Mouse (Mus musculus) R1 (cell line): ENCODE measurements at regions not wholly inside any gene's neighbourhood (a gene's known extent, or its start where the extent isn't known, plus 50 kb on each side); places are given as distances from the start of the nearest gene placed in this dataset.
A peak's percentile ranks its signal among the peaks of the same experiment; 100 is the strongest.
"Not testable (repeated sequence)": the region's sequence is repeated elsewhere in the genome, so short reads cannot be mapped to it uniquely, and the experiment has no call there.

Experiments
- DNase-seq: peaks from one replicate; pipeline ENCODE4 v3.0.0-alpha.2; 2018; ENCODE audit warnings: low read depth, low spot score

DNA sequence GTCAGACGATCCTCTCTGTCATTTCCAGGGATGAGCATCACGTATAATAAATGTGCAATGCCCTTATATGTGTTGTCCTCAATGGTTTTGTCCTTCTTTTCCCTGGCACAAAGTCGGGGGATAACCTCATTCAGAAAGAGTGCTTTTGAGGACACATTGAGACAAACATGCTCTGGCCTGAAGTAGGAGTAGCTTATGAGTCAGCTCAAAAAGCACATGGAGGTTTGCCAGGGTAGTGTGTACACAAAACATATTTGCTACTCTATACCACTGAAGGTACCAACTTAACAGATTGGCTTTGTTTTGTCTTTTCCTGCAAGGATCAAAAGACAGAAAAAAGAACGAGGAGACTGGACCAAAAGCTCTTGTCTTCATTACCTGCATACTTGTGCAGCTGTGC, 682.1 kb upstream of the Grid2 start:
- no peak for DNase-seq

DNA sequence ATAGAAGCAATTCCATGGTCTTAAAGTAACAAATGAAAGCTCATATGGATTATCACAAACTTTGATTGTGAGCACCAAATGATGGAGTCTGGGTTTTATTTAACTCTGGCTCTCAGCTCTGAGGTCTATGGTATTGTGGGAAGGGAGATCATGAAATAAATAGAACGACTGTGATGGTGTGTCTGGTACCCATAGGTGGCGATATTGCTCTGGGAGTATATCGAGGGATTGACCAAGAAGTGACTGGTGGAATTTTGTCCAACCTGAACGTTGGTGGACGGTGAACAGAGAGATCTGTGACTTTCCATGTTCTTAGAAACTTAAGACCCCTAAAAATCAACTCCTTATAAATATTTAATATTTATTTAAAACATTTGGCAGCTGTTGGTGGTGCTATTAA, 679.5 kb upstream of the Grid2 start:
- DNase-seq = peak; percentile 62

DNA sequence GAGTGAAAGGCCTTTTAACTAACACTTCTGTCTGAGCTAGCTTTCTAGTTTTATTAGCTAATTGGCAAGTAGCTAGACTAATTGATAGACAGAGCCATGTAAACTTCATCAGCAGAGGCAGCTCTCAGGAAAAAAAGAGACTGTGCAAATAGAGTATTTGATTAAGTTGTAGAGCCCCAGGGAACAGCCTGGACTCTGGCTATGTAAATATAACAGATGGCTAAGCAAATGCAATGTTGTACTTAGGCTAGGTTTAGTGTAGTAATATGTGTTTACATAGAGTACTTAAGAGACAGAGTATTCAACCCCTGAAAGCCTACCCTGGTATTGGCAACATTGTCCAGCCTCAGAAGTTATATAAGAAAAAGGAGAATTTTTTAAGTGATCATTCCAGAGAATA, 635.1 kb upstream of the Grid2 start:
- DNase-seq = no peak

DNA sequence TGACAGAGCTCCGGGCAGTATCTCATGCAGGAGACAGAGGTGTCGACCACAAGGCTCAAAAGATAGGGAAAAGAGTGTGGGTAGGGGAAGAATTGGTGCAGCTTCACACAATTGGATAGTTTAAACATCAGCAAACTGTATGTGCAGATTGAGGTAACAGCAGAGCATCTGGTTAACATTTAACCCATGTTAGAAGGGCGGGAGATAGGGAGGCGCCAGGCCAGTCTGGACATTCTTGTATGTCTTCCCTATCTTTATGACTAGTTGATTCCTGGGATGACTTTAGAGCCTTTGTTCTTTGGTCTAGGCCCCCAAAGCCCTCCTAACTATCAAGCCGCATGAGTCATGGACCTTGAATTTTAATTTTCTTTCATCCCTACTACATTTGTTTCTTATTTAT, 587.6 kb upstream of the Grid2 start:
- DNase-seq = not testable (repeated sequence)

DNA sequence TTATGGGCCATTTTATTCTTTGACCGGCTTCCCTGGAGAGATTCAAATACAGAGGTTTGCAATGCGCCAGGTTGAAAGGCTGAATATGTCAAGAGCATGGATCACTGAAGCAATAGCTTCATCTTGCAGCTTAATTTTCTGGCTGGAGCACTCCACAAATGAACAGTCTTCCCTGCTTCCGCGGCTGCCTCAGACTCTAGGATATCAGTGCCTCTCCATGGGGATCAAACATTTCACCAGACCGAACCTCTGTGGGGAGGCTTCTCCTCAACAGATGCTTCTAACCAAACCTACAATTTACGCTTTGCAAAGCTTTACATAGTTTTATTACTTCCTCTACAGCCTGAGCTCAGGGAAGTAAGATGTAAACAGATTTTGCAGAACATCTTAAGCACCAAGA, 537.3 kb upstream of the Grid2 start:
- DNase-seq = no peak

DNA sequence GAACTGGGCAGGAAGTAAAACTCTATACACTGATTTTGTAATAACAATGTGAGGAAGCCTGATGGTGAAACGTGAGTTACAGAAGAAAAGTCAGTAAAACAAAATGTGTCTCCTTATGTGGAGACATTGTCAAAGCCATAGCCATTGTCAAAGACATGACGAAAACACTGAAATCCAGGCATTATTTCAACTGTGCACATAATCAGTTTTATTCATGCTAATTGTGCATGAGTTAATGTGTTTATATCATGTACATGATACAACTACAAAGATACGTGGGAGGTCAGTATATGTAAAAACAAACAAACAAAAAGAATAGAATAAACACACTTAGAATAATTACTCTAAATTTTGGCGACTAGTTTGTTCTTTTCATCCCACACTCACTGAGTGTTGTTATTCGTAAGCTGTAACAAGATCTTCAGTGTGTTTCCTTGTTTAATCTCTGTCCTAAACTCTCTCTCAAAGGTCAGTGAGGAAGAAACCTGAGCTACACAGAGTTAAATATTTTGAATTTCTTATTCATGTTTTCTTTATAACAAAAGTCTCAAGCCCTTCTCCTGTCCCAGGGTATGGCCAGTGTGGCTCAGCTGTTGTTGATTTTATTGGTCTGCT, 536.0 kb upstream of the Grid2 start:
- DNase-seq = no peak
